Mouse (Mus musculus) CH12.LX (cell line): ENCODE results near the gene Cacna2d4. TPM values are rescaled to one million over a fixed set of nuclear protein-coding genes. Genes with fewer than 3 reads are reported as not detected.

Experiments used
- DNase-seq: peaks from one replicate; pipeline ENCODE4 v3.0.0-alpha.2; 2013; ENCODE audit errors: extremely low read depth
- H3K27ac ChIP-seq: 2 replicates; pipeline ENCODE4 v1.5.1; 2012; ENCODE audit warnings: low read depth, mild to moderate bottlenecking, control low read depth, moderate library complexity; ENCODE audit not compliant: insufficient read depth
- H3K27me3 ChIP-seq: replicated peaks from 2 replicates; pipeline ENCODE3; 2012; ENCODE audit warnings: inconsistent platforms
- H3K36me3 ChIP-seq, 2 experiments: replicated peaks in 1 of 2; 2 replicates each; pipeline versions ENCODE3 to v1.6.1; 2012; ENCODE audit warnings: inconsistent platforms in 1 of 2, low read length in 1 of 2, mild to moderate bottlenecking in 1 of 2, mixed read lengths in 1 of 2, moderate library complexity in 1 of 2; ENCODE audit not compliant: control insufficient read depth in 1 of 2, insufficient read depth in 1 of 2
- H3K4me1 ChIP-seq, 2 experiments: 2 replicates each; pipeline ENCODE4 v1.6.1; 2012; ENCODE audit warnings: inconsistent platforms in 1 of 2, moderate library complexity in 1 of 2; ENCODE audit not compliant: insufficient read depth in 2 of 2, control insufficient read depth in 1 of 2
- H3K4me2 ChIP-seq: 2 replicates; pipeline ENCODE4 v1.6.1; 2012; ENCODE audit warnings: low read depth, mild to moderate bottlenecking, control low read depth; ENCODE audit not compliant: poor library complexity, insufficient read depth, severe bottlenecking
- H3K4me3 ChIP-seq, 3 experiments: fragments of 150-350 bp in 1 of 3; sonication (generic) in 1 of 3; replicated peaks in 1 of 3; 2 replicates each; pipeline versions ENCODE3 to v1.5.1; 2011 to 2012; ENCODE audit warnings: low read depth in 2 of 3, low read length in 2 of 3, mild to moderate bottlenecking in 2 of 3, moderate library complexity in 2 of 3, control low read depth in 1 of 3, improper control_type of control experiment in 1 of 3, inconsistent platforms in 1 of 3, mixed read lengths in 1 of 3; ENCODE audit not compliant: poor library complexity in 1 of 3
- H3K79me2 ChIP-seq: replicated peaks from 2 replicates; pipeline ENCODE4 v1.6.1; 2012; ENCODE audit warnings: mild to moderate bottlenecking, moderate library complexity; ENCODE audit not compliant: control insufficient read depth, poor library complexity, insufficient read depth, severe bottlenecking; ENCODE audit errors: extremely low read depth
- H3K9ac ChIP-seq: 2 replicates; pipeline ENCODE4 v1.6.1; 2012; ENCODE audit warnings: low read depth, mild to moderate bottlenecking, control low read depth, moderate library complexity; ENCODE audit not compliant: insufficient read depth
- H3K9me3 ChIP-seq: replicated peaks from 2 replicates; pipeline ENCODE3; 2012; ENCODE audit warnings: low read length, inconsistent platforms, mixed read lengths
- CTCF ChIP-seq, 2 experiments: IDR thresholded peaks in 1 of 2; conservative IDR thresholded peaks in 1 of 2; 2 replicates each; pipeline ENCODE4 v1.5.1; 2011 to 2012; ENCODE audit warnings: low read depth in 2 of 2, low read length in 2 of 2, improper control_type of control experiment in 1 of 2, inconsistent platforms in 1 of 2, mild to moderate bottlenecking in 1 of 2, moderate library complexity in 1 of 2
- ELF1 ChIP-seq: IDR thresholded peaks from 2 replicates; pipeline ENCODE4 v1.6.1; 2014; ENCODE audit warnings: low read depth, mild to moderate bottlenecking, inconsistent platforms, low read length, improper control_type of control experiment
- HCFC1 ChIP-seq: IDR thresholded peaks from 2 replicates; pipeline ENCODE4 v1.6.1; 2012; ENCODE audit warnings: low read depth, mild to moderate bottlenecking, inconsistent platforms, low read length, improper control_type of control experiment
- IRF4 ChIP-seq: IDR thresholded peaks from 2 replicates; pipeline ENCODE4 v1.6.1; 2014; ENCODE audit warnings: low read depth, mild to moderate bottlenecking, inconsistent platforms, low read length, improper control_type of control experiment
- MAFK ChIP-seq: IDR thresholded peaks from 2 replicates; pipeline ENCODE4 v1.6.1; 2011; ENCODE audit warnings: low read length, improper control_type of control experiment; ENCODE audit not compliant: insufficient replicate concordance
- NRF1 ChIP-seq: IDR thresholded peaks from 2 replicates; pipeline ENCODE4 v1.6.1; 2014; ENCODE audit warnings: low read depth, mild to moderate bottlenecking, inconsistent platforms, low read length, improper control_type of control experiment, moderate library complexity
- PAX5 ChIP-seq: IDR thresholded peaks from 2 replicates; pipeline ENCODE4 v1.6.1; 2012; ENCODE audit warnings: low read length, inconsistent platforms, mixed read lengths
- POLR2A ChIP-seq: IDR thresholded peaks from 2 replicates; pipeline ENCODE4 v1.6.1; 2011; ENCODE audit warnings: low read depth, mild to moderate bottlenecking, improper control_type of control experiment, low read length
- POLR2AphosphoS2 ChIP-seq: IDR thresholded peaks from 2 replicates; pipeline ENCODE4 v1.6.1; 2011; ENCODE audit warnings: low read depth, low read length, improper control_type of control experiment
- RAD21 ChIP-seq: IDR thresholded peaks from 2 replicates; pipeline ENCODE4 v1.6.1; 2011; ENCODE audit warnings: low read depth, mild to moderate bottlenecking, low read length, improper control_type of control experiment, moderate library complexity
- SMC3 ChIP-seq: IDR thresholded peaks from 2 replicates; pipeline ENCODE4 v1.6.1; 2011; ENCODE audit warnings: low read depth, low read length, improper control_type of control experiment
- UBTF ChIP-seq: IDR thresholded peaks from 2 replicates; pipeline ENCODE4 v1.6.1; 2012; ENCODE audit warnings: low read depth, mild to moderate bottlenecking, inconsistent platforms, low read length, improper control_type of control experiment, moderate library complexity
- USF2 ChIP-seq: conservative IDR thresholded peaks from 2 replicates; pipeline ENCODE4 v1.6.1; 2011; ENCODE audit warnings: low read depth, low read length, improper control_type of control experiment
- ZC3H11A ChIP-seq: IDR thresholded peaks from 2 replicates; pipeline ENCODE4 v1.6.1; 2012; ENCODE audit warnings: low read depth, mild to moderate bottlenecking, inconsistent platforms, low read length, improper control_type of control experiment
- ZKSCAN1 ChIP-seq: IDR thresholded peaks from 2 replicates; pipeline ENCODE4 v1.6.1; 2012; ENCODE audit warnings: low read depth, inconsistent platforms, low read length, improper control_type of control experiment, borderline replicate concordance
- dilution Hi-C: fragments of 300-500 bp; cut with MboI; formaldehyde crosslinking; loops from 2 replicates; pipeline ENCODE4 v1.14.3; 2020; ENCODE audit warnings: low sequenced_read_pairs; ENCODE audit not compliant: extremely low pct_unique_long_range_greater_than_20kb, extremely low pct_ligation_motif_present
- in situ Hi-C: fragments of 300-500 bp; cut with MboI; formaldehyde crosslinking; loops from 3 replicates; pipeline ENCODE4 v1.14.3; 2019; ENCODE audit warnings: low sequenced_read_pairs, low pct_ligation_motif_present, low pct_unique_long_range_greater_than_20kb, mixed read lengths
- polyA plus RNA-seq: library from polyadenylated mRNA; unstranded; fragments of >175 nt; gene quantifications from 2 replicates; pipeline ENCODE4 v1.2.1, GENCODE M21; 2012; ENCODE audit warnings: low read depth; ENCODE audit not compliant: insufficient read length
- total RNA-seq, 2 experiments: library from RNA; depleted of rRNA; stranded (reverse); fragments of 300-350 nt in 1 of 2; fragments of >200 nt in 1 of 2; gene quantifications; 2 replicates each; pipeline ENCODE4 v1.2.3; 2012 to 2014

Gene Cacna2d4
- total and polyA plus RNA-seq, 3 experiments: 0.08 to 0.64 (median 0.44) TPM

- in situ Hi-C loops (no loop called here), dilution Hi-C loops (no loop called here)
- DNase-seq: no peak
- Histone ChIP-seq H3K4me1 (no peaks in the 10 kb centered on the region), H3K9me3 (no peaks in the 10 kb centered on the region), H3K36me3 (peaks cover 10 to 23% of the 10 kb centered on the region in 2 experiments), H3K79me2 (no peaks in the 10 kb centered on the region), H3K4me3 (no peak overlapping the region)
- no peak for TF ChIP-seq MAFK
- no peak for TF ChIP-seq ELF1
- TF ChIP-seq, all 38 proteins: peak for 0
- H3K9ac ChIP-seq: no peak overlapping the region
- no peak overlapping the region for H3K27ac ChIP-seq
- H3K4me2 ChIP-seq: no peak overlapping the region
- no peaks in the 10 kb centered on the region for H3K27me3 ChIP-seq
These were observed 17.7 kb upstream of the Cacna2d4 start for GRCm38 (mm10) chr6:119218591-119218990.

GRCm38 (mm10) chr6:119219237-119219870 is 17.0 kb upstream of the Cacna2d4 start:
- no peaks in the 10 kb centered on the region for H3K27me3 ChIP-seq
- no peaks in the 10 kb centered on the region for H3K4me1 ChIP-seq
- dilution Hi-C loops (no loop called here), in situ Hi-C loops (no loop called here)
- H3K4me3 ChIP-seq: no peak overlapping the region
- H3K27ac ChIP-seq: no peak overlapping the region
- DNase-seq: no peak
- H3K9me3 ChIP-seq: no peaks in the 10 kb centered on the region
- H3K4me2 ChIP-seq: no peak overlapping the region
- no peaks in the 10 kb centered on the region for H3K79me2 ChIP-seq
- H3K9ac ChIP-seq: no peak overlapping the region
- peaks cover 10 to 22% of the 10 kb centered on the region in 2 experiments for H3K36me3 ChIP-seq
- TF ChIP-seq PAX5 (no peak), USF2 (no peak), MAFK (no peak), UBTF (no peak), POLR2A (no peak), POLR2AphosphoS2 (no peak)

GRCm38 (mm10) chr6:119220297-119220696 is 16.0 kb upstream of the Cacna2d4 start:
- no peak for TF ChIP-seq ZKSCAN1
- TF ChIP-seq CTCF (conservative IDR thresholded peaks at IDR 0.05 in 1 of 2, IDR thresholded peaks at IDR 0.05 in 1 of 2; ENCODE audit: low read depth in 2 of 2, low read length in 2 of 2): peak; percentile 83 to 93
- TF ChIP-seq NRF1: no peak
- peak; percentile 97 for TF ChIP-seq RAD21
- TF ChIP-seq IRF4: no peak
- TF ChIP-seq HCFC1: no peak
- peak; percentile 95 for TF ChIP-seq SMC3
- peak; percentile 77 for TF ChIP-seq ZC3H11A
- no peak for TF ChIP-seq USF2
- in situ Hi-C loops: loop anchor here (5.0 kb wide), 1 partner anchor 207 kb away; no protein-coding TSS in a partner anchor
- dilution Hi-C loops: no loop called here

More at GRCm38 (mm10) chr6:119220297-119220696, 16.0 kb upstream of the Cacna2d4 start:
- H3K9me3 ChIP-seq: no peaks in the 10 kb centered on the region
- H3K27me3 ChIP-seq: peaks cover 6% of the 10 kb centered on the region
- no peak overlapping the region for H3K4me2 ChIP-seq
- no peak overlapping the region for H3K4me3 ChIP-seq
- H3K79me2 ChIP-seq: no peaks in the 10 kb centered on the region
- H3K4me1 ChIP-seq: peaks cover 0 to 3% of the 10 kb centered on the region in 2 experiments; a peak in 1 of 4 replicates
- H3K9ac ChIP-seq: no peak overlapping the region
- H3K27ac ChIP-seq: no peak overlapping the region
- H3K36me3 ChIP-seq: peaks cover 3 to 15% of the 10 kb centered on the region in 2 experiments
- peak; percentile 55 for DNase-seq
